Mouse (Mus musculus): Measurements from ENCODE around the gene Abhd14b. TPM values are rescaled to one million over a fixed set of nuclear protein-coding genes. Genes with fewer than 3 reads are reported as not detected.

Abhd14b gene
- polyA plus RNA-seq, 1 experiment, result 37.9 TPM

GRCm38 (mm10) chr9:106421865-106422160 is 25.4 kb upstream of the Abhd14b start:
- no peak overlapping the region for H3K4me3 ChIP-seq (ENCODE audit: insufficient read depth, low read length)
- H3K27ac ChIP-seq (ENCODE audit: insufficient read depth, low read length), result no peak overlapping the region
- TF ChIP-seq POLR2A (IDR thresholded peaks at IDR 0.05; ENCODE audit: extremely low read depth, insufficient read depth, low read length), result no peak
- TF ChIP-seq CTCF (IDR thresholded peaks at IDR 0.05; ENCODE audit: extremely low read depth, insufficient read depth, low read length), result peak; percentile 97
- peaks cover 9% of the 10 kb centered on the region for H3K4me1 ChIP-seq (ENCODE audit: control insufficient read depth, insufficient read depth, low read length)

GRCm38 (mm10) chr9:106428719-106429220 is 18.5 kb upstream of the Abhd14b start:
- H3K4me3 ChIP-seq (ENCODE audit: insufficient read depth, low read length), result peak overlapping the region; percentile 86
- H3K4me1 ChIP-seq (ENCODE audit: control insufficient read depth, insufficient read depth, low read length), result peaks cover 5% of the 10 kb centered on the region
- H3K27ac ChIP-seq (ENCODE audit: insufficient read depth, low read length), result peak overlapping the region; percentile 76
- no peak for TF ChIP-seq CTCF (IDR thresholded peaks at IDR 0.05; ENCODE audit: extremely low read depth, insufficient read depth, low read length)
- no peak for TF ChIP-seq POLR2A (IDR thresholded peaks at IDR 0.05; ENCODE audit: extremely low read depth, insufficient read depth, low read length)

- Histone ChIP-seq H3K4me3 (ENCODE audit: insufficient read depth, low read length) (peak within 1 kb of the TSS; percentile 86), H3K27ac (ENCODE audit: insufficient read depth, low read length) (peak within 1 kb of the TSS; percentile 78), H3K4me1 (ENCODE audit: control insufficient read depth, insufficient read depth, low read length) (peaks cover 5% of the 10 kb centered on the region)
- TF ChIP-seq CTCF (IDR thresholded peaks at IDR 0.05; ENCODE audit: extremely low read depth, insufficient read depth, low read length), result no peak
- TF ChIP-seq POLR2A (IDR thresholded peaks at IDR 0.05; ENCODE audit: extremely low read depth, insufficient read depth, low read length), result peak; percentile 45; the same call in 1 of the 2 replicates
Observed at GRCm38 (mm10) chr9:106429221-106430014, 17.8 kb upstream of the Abhd14b start, which contains the start of gene Rpl29. Gene Rpl29 (plus strand): TSS chr9:106429454.

- Histone ChIP-seq H3K27ac (ENCODE audit: insufficient read depth, low read length) (peak overlapping the region; percentile 78; the same call in 1 of the 2 replicates), H3K4me3 (ENCODE audit: insufficient read depth, low read length) (peak overlapping the region; percentile 86), H3K4me1 (ENCODE audit: control insufficient read depth, insufficient read depth, low read length) (peaks cover 5% of the 10 kb centered on the region)
- TF ChIP-seq POLR2A (IDR thresholded peaks at IDR 0.05; ENCODE audit: extremely low read depth, insufficient read depth, low read length) (no peak), CTCF (IDR thresholded peaks at IDR 0.05; ENCODE audit: extremely low read depth, insufficient read depth, low read length) (no peak)
Observed at GRCm38 (mm10) chr9:106430015-106430264, 17.3 kb upstream of the Abhd14b start.

- TF ChIP-seq CTCF (IDR thresholded peaks at IDR 0.05; ENCODE audit: extremely low read depth, insufficient read depth, low read length), result no peak
- TF ChIP-seq POLR2A (IDR thresholded peaks at IDR 0.05; ENCODE audit: extremely low read depth, insufficient read depth, low read length), result 0 out of 2 replicates have a peak, but pooled peaks have one; percentile 17
- Histone ChIP-seq H3K27ac (ENCODE audit: insufficient read depth, low read length) (no peak overlapping the region), H3K4me3 (ENCODE audit: insufficient read depth, low read length) (no peak overlapping the region), H3K4me1 (ENCODE audit: control insufficient read depth, insufficient read depth, low read length) (peaks cover 5% of the 10 kb centered on the region)
Observed at GRCm38 (mm10) chr9:106433389-106433788, 13.9 kb upstream of the Abhd14b start.

- TF ChIP-seq CTCF (IDR thresholded peaks at IDR 0.05; ENCODE audit: extremely low read depth, insufficient read depth, low read length), result no peak
- TF ChIP-seq POLR2A (IDR thresholded peaks at IDR 0.05; ENCODE audit: extremely low read depth, insufficient read depth, low read length), result no peak
- H3K4me3 ChIP-seq (ENCODE audit: insufficient read depth, low read length), result no peak overlapping the region
- H3K27ac ChIP-seq (ENCODE audit: insufficient read depth, low read length), result no peak overlapping the region
- no peaks in the 10 kb centered on the region; the same call in 1 of the 2 replicates for H3K4me1 ChIP-seq (ENCODE audit: control insufficient read depth, insufficient read depth, low read length)
Observed at GRCm38 (mm10) chr9:106436566-106436965, 10.7 kb upstream of the Abhd14b start.

- H3K4me3 ChIP-seq (ENCODE audit: insufficient read depth, low read length), result no peak overlapping the region
- TF ChIP-seq POLR2A (IDR thresholded peaks at IDR 0.05; ENCODE audit: extremely low read depth, insufficient read depth, low read length) (no peak), CTCF (IDR thresholded peaks at IDR 0.05; ENCODE audit: extremely low read depth, insufficient read depth, low read length) (peak; percentile 25; the same call in 1 of the 2 replicates)
- no peak overlapping the region for H3K27ac ChIP-seq (ENCODE audit: insufficient read depth, low read length)
- peaks cover 2% of the 10 kb centered on the region; the same call in 1 of the 2 replicates for H3K4me1 ChIP-seq (ENCODE audit: control insufficient read depth, insufficient read depth, low read length)
Observed at GRCm38 (mm10) chr9:106442680-106443079, 4.6 kb upstream of the Abhd14b start.

GRCm38 (mm10) chr9:106444836-106445235 is 2.4 kb upstream of the Abhd14b start:
- TF ChIP-seq POLR2A (IDR thresholded peaks at IDR 0.05; ENCODE audit: extremely low read depth, insufficient read depth, low read length), result no peak
- no peak for TF ChIP-seq CTCF (IDR thresholded peaks at IDR 0.05; ENCODE audit: extremely low read depth, insufficient read depth, low read length)
- H3K4me1 ChIP-seq (ENCODE audit: control insufficient read depth, insufficient read depth, low read length), result peaks cover 7% of the 10 kb centered on the region; the same call in 1 of the 2 replicates
- no peak overlapping the region for H3K27ac ChIP-seq (ENCODE audit: insufficient read depth, low read length)
- no peak overlapping the region for H3K4me3 ChIP-seq (ENCODE audit: insufficient read depth, low read length)

GRCm38 (mm10) chr9:106447951-106448350 is 692 bp downstream of the Abhd14b start:
- Histone ChIP-seq H3K27ac (ENCODE audit: insufficient read depth, low read length) (peak overlapping the region; percentile 73), H3K4me1 (ENCODE audit: control insufficient read depth, insufficient read depth, low read length) (peaks cover 7% of the 10 kb centered on the region; the same call in 1 of the 2 replicates), H3K4me3 (ENCODE audit: insufficient read depth, low read length) (peak overlapping the region; percentile 55)
- TF ChIP-seq CTCF (IDR thresholded peaks at IDR 0.05; ENCODE audit: extremely low read depth, insufficient read depth, low read length) (no peak), POLR2A (IDR thresholded peaks at IDR 0.05; ENCODE audit: extremely low read depth, insufficient read depth, low read length) (no peak)

GRCm38 (mm10) chr9:106448498-106449031 is 1.3 kb downstream of the Abhd14b start:
- Histone ChIP-seq H3K27ac (ENCODE audit: insufficient read depth, low read length) (peak overlapping the region; percentile 73), H3K4me1 (ENCODE audit: control insufficient read depth, insufficient read depth, low read length) (peaks cover 7% of the 10 kb centered on the region; the same call in 1 of the 2 replicates), H3K4me3 (ENCODE audit: insufficient read depth, low read length) (peak overlapping the region; percentile 55)
- TF ChIP-seq POLR2A (IDR thresholded peaks at IDR 0.05; ENCODE audit: extremely low read depth, insufficient read depth, low read length) (peak; percentile 89), CTCF (IDR thresholded peaks at IDR 0.05; ENCODE audit: extremely low read depth, insufficient read depth, low read length) (peak; percentile 65)
